ENCODE assay signal across 23 mouse cellular contexts in the genomic region with DNA sequence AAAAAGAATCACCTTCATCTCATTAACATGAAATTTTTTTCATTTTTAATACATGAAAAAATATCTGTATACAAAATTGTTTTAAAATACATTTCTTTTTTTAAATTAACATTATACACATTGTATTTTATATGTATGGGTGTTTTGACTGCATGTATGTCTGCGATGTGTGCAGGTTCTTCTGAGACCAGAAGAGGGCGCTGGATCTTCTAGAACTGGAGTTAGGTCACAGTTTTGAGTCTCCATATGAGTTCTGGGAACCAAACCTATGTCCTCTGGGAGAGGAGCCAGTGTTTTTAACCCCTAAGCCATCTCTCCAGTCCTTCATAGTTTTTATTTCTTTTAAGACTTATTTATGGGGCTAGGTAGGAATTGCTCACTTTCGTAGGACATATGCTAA. TPM values are rescaled to one million over a fixed set of nuclear protein-coding genes. Genes with fewer than 3 reads are reported as not detected.
DNase-seq lines count a peak whose midpoint lies in the region; ATAC-seq and TF ChIP-seq lines count a peak whose summit lies in the region.
"Had no signal": no experiment of that assay in that cellular context is flagged by ENCODE, and none has a peak within 500 bp of the region (broad histone marks: within the 10 kb centered on the region; RNA-seq: fewer than 3 reads in every experiment).

No protein-coding gene starts in this region.

- H3K4me2 ChIP-seq in forebrain, postnatal 0 days (ENCODE audit: low read depth), result no peak overlapping the region
- H3K4me2 ChIP-seq in forebrain, embryonic 13.5 days, result no peak overlapping the region
- H3K4me2 ChIP-seq in kidney, postnatal 0 days (ENCODE audit: low read length), result no peak overlapping the region
- H3K4me2 ChIP-seq in lung, postnatal 0 days (replicated peaks; ENCODE audit: low read depth, low read length), result no peak overlapping the region
- H3K4me2 ChIP-seq: heart, embryonic 11.5 days; hindbrain, embryonic 13.5 days; midbrain, embryonic 15.5 days; neural tube, embryonic 13.5 days had no signal

- no peaks in the 10 kb centered on the region for H3K4me1 ChIP-seq in forebrain, postnatal 0 days (ENCODE audit: insufficient read depth)
- no peaks in the 10 kb centered on the region for H3K4me1 ChIP-seq in forebrain, embryonic 13.5 days
- H3K4me1 ChIP-seq in kidney, postnatal 0 days (replicated peaks; ENCODE audit: insufficient read depth, low read length), result 0 out of 2 replicates have a peak, but pooled peaks cover 5% of the 10 kb centered on the region
- 0 out of 2 replicates have a peak, but pooled peaks cover 6% of the 10 kb centered on the region for H3K4me1 ChIP-seq in lung, postnatal 0 days (ENCODE audit: insufficient read depth, low read depth, low read length)
- no peaks in the 10 kb centered on the region for H3K4me1 ChIP-seq in lung, adult 2 months (ENCODE audit: control insufficient read depth, insufficient read depth, low read length)
- H3K4me1 ChIP-seq: forebrain, embryonic 10.5 days; neural tube, embryonic 13.5 days had no signal

- 0 out of 2 replicates have a peak, but pooled peaks cover 1% of the 10 kb centered on the region for H3K36me3 ChIP-seq in forebrain, postnatal 0 days (ENCODE audit: insufficient read depth)
- no peaks in the 10 kb centered on the region for H3K36me3 ChIP-seq in forebrain, embryonic 13.5 days (ENCODE audit: poor library complexity, severe bottlenecking)
- H3K36me3 ChIP-seq in kidney, postnatal 0 days (ENCODE audit: insufficient read depth, low read length), result no peaks in the 10 kb centered on the region
- no peaks in the 10 kb centered on the region for H3K36me3 ChIP-seq in lung, postnatal 0 days (ENCODE audit: insufficient read depth, low read length)
- H3K36me3 ChIP-seq: forebrain, embryonic 10.5 days; hindbrain, embryonic 13.5 days; midbrain, embryonic 15.5 days had no signal

- TF ChIP-seq CTCF in forebrain, postnatal 0 days (IDR thresholded peaks at IDR 0.05; ENCODE audit: low read depth), result peak; percentile 18; the same call in 1 of the 2 replicates
- TF ChIP-seq CTCF in kidney, postnatal 0 days (IDR thresholded peaks at IDR 0.05; ENCODE audit: low read depth), result peak; percentile 33; the same call in 1 of the 2 replicates
- peak; percentile 29; the same call in 1 of the 2 replicates for TF ChIP-seq CTCF in lung, postnatal 0 days (IDR thresholded peaks at IDR 0.05)
- no peak for TF ChIP-seq CTCF in lung, adult 2 months (IDR thresholded peaks at IDR 0.05; ENCODE audit: insufficient read depth, low read length)

- H3K9ac ChIP-seq in forebrain, postnatal 0 days, result no peak overlapping the region
- no peak overlapping the region for H3K9ac ChIP-seq in forebrain, embryonic 13.5 days
- no peak overlapping the region for H3K9ac ChIP-seq in kidney, postnatal 0 days (ENCODE audit: low read depth, low read length)
- H3K9ac ChIP-seq in lung, postnatal 0 days (replicated peaks; ENCODE audit: low read depth), result no peak overlapping the region
- H3K9ac ChIP-seq: hindbrain, embryonic 13.5 days; midbrain, embryonic 15.5 days; neural tube, embryonic 13.5 days had no signal

- H3K4me3 ChIP-seq in forebrain, postnatal 0 days (ENCODE audit: low read depth, low read length), result no peak overlapping the region
- no peak overlapping the region for H3K4me3 ChIP-seq in forebrain, embryonic 13.5 days
- H3K4me3 ChIP-seq in kidney, postnatal 0 days (replicated peaks; ENCODE audit: low read depth, low read length), result no peak overlapping the region
- H3K4me3 ChIP-seq in lung, postnatal 0 days (ENCODE audit: low read depth, low read length), result no peak overlapping the region
- no peak overlapping the region for H3K4me3 ChIP-seq in lung, adult 2 months (replicated peaks; ENCODE audit: extremely low read depth, low read depth, low read length)
- H3K4me3 ChIP-seq: forebrain, embryonic 10.5 days; hindbrain, embryonic 13.5 days; midbrain, embryonic 15.5 days; myocyte; neural tube, embryonic 13.5 days had no signal

- TF ChIP-seq POLR2A in lung, adult 2 months (IDR thresholded peaks at IDR 0.05; ENCODE audit: borderline replicate concordance, extremely low read depth, low read depth, low read length), result no peak

- no peak overlapping the region for H3K27ac ChIP-seq in forebrain, postnatal 0 days (ENCODE audit: low read depth, low read length)
- no peak overlapping the region for H3K27ac ChIP-seq in forebrain, embryonic 13.5 days
- no peak overlapping the region for H3K27ac ChIP-seq in kidney, postnatal 0 days
- no peak overlapping the region for H3K27ac ChIP-seq in lung, postnatal 0 days (ENCODE audit: low read length)
- H3K27ac ChIP-seq: forebrain, embryonic 10.5 days; hindbrain, embryonic 13.5 days; midbrain, embryonic 15.5 days; neural tube, embryonic 13.5 days had no signal

- ATAC-seq in forebrain, postnatal 0 days, result no peak
- no peak for ATAC-seq in forebrain, embryonic 13.5 days
- no peak for ATAC-seq in kidney, postnatal 0 days (replicated peaks; ENCODE audit: low FRiP score, low read depth)
- no peak for ATAC-seq in lung, postnatal 0 days
- 0 out of 2 replicates have a peak, but pooled peaks have one; percentile 25 for ATAC-seq in granulocyte monocyte progenitor cell, adult 5-6 weeks (replicated peaks; ENCODE audit: poor library complexity, severe bottlenecking)
- ATAC-seq: CD4-positive, CD25-positive, alpha-beta regulatory T cell, adult 4 months; inflammation-experienced regulatory T-cells, adult 6 months; midbrain, embryonic 15.5 days had no signal

- no peak for DNase-seq in forebrain, postnatal 0 days
- no peak for DNase-seq in kidney, postnatal 0 days (ENCODE audit: low spot score)
- no peak for DNase-seq in kidney, adult 18-20 months
- no peak for DNase-seq in lung, postnatal 0 days (ENCODE audit: low spot score)
- no peak for DNase-seq in lung, adult 2 months
- no peak for DNase-seq in Muller cell, postnatal 12 days (ENCODE audit: inconsistent ontology term)
- DNase-seq: adrenal gland, adult 2 months; cerebellum, postnatal 14 days; heart, postnatal 14 days; kidney, adult 9 months; kidney, postnatal 25 days; lung, postnatal 36 days; thymus, postnatal 36 days had no signal

- TF ChIP-seq EP300 in lung, postnatal 0 days (IDR thresholded peaks at IDR 0.05), result no peak

- H3K27me3 ChIP-seq in forebrain, postnatal 0 days (ENCODE audit: insufficient read depth, low read length), result no peaks in the 10 kb centered on the region
- H3K27me3 ChIP-seq in forebrain, embryonic 13.5 days, result no peaks in the 10 kb centered on the region
- H3K27me3 ChIP-seq in kidney, postnatal 0 days (ENCODE audit: insufficient read depth, low read length), result no peaks in the 10 kb centered on the region
- H3K27me3 ChIP-seq in lung, postnatal 0 days (replicated peaks; ENCODE audit: insufficient read depth, low read length), result no peaks in the 10 kb centered on the region
- H3K27me3 ChIP-seq: hindbrain, embryonic 13.5 days; midbrain, embryonic 15.5 days; neural tube, embryonic 13.5 days had no signal

- H3K9me3 ChIP-seq in forebrain, postnatal 0 days (ENCODE audit: low read length), result no peaks in the 10 kb centered on the region
- no peaks in the 10 kb centered on the region for H3K9me3 ChIP-seq in forebrain, embryonic 13.5 days (replicated peaks)
- H3K9me3 ChIP-seq in kidney, postnatal 0 days (replicated peaks; ENCODE audit: low read length), result no peaks in the 10 kb centered on the region
- H3K9me3 ChIP-seq in lung, postnatal 0 days (ENCODE audit: low read length), result no peaks in the 10 kb centered on the region
- H3K9me3 ChIP-seq: forebrain, embryonic 10.5 days; hindbrain, embryonic 13.5 days; midbrain, embryonic 15.5 days; neural tube, embryonic 13.5 days had no signal

- 66% methylated on average over 3 of the region's 3 CpGs for WGBS in forebrain, postnatal 0 days
- 63% methylated on average over 3 of the region's 3 CpGs for WGBS in forebrain, embryonic 13.5 days
- 65% methylated on average over 3 of the region's 3 CpGs for WGBS in kidney, postnatal 0 days
- 61% methylated on average over 3 of the region's 3 CpGs for WGBS in lung, postnatal 0 days
- WGBS in lung, adult 2 months, result 75% methylated on average over 3 of the region's 3 CpGs

RNA-seq across cellular contexts. Expression of a gene that starts 20.5 kb away (rescaled TPM):
- total RNA-seq in forebrain, postnatal 0 days (2014; rRNA removed), result 49.9 and 55.6 TPM in 2 replicates
- polyA plus RNA-seq in forebrain, postnatal 0 days (2015; fragmentation: Nextera tagmentation; extraction: Ambion mirVana), result 39.1 and 49.1 TPM in 2 replicates
- 20.9 and 22.7 TPM in 2 replicates for polyA plus RNA-seq in forebrain, embryonic 13.5 days (2015; fragmentation: Nextera tagmentation; extraction: Ambion mirVana)
- 12.9 and 15.7 TPM in 2 replicates for polyA plus RNA-seq in kidney, postnatal 0 days (2015; fragmentation: Nextera tagmentation; extraction: Ambion mirVana)
- polyA plus RNA-seq in lung, postnatal 0 days (2015; fragmentation: Nextera tagmentation; extraction: Ambion mirVana), result 8.0 and 9.9 TPM in 2 replicates
- 8.0 and 8.2 TPM in 2 replicates for polyA plus RNA-seq in lung, adult 2 months (2012; rRNA removed)
- 0.92 and 2.1 TPM in 2 replicates for total RNA-seq in granulocyte monocyte progenitor cell, adult 5-6 weeks (2014; fragmentation: Nextera tagmentation)
- 0.93 and 2.0 TPM in 2 replicates for total RNA-seq in granulocyte monocyte progenitor cell, adult 5-6 weeks (2017)

RNA-seq across cellular contexts. Expression of a gene that starts 20.7 kb away (rescaled TPM):
- 31.8 and 41.2 TPM in 2 replicates for total RNA-seq in forebrain, postnatal 0 days (2014; rRNA removed)
- 17.2 and 19.8 TPM in 2 replicates for polyA plus RNA-seq in forebrain, postnatal 0 days (2015; fragmentation: Nextera tagmentation; extraction: Ambion mirVana)
- 7.1 and 8.5 TPM in 2 replicates for polyA plus RNA-seq in forebrain, embryonic 13.5 days (2015; fragmentation: Nextera tagmentation; extraction: Ambion mirVana)
- 21.0 and 21.2 TPM in 2 replicates for polyA plus RNA-seq in kidney, postnatal 0 days (2015; fragmentation: Nextera tagmentation; extraction: Ambion mirVana)
- 11.2 and 12.2 TPM in 2 replicates for polyA plus RNA-seq in lung, postnatal 0 days (2015; fragmentation: Nextera tagmentation; extraction: Ambion mirVana)
- polyA plus RNA-seq in lung, adult 2 months (2012; rRNA removed), result 20.0 and 24.9 TPM in 2 replicates
- total RNA-seq in granulocyte monocyte progenitor cell, adult 5-6 weeks (2014; fragmentation: Nextera tagmentation), result 5.4 TPM in 2 replicates
- 3.2 and 3.6 TPM in 2 replicates for total RNA-seq in granulocyte monocyte progenitor cell, adult 5-6 weeks (2017)
